Mouse (Mus musculus) hematopoietic multipotent progenitor cell, adult 10-12 weeks (in vitro differentiated cells): ENCODE results near the gene Lypla2. TPM values are rescaled to one million over a fixed set of nuclear protein-coding genes. Genes with fewer than 3 reads are reported as not detected.

Source experiments
- polyA plus RNA-seq: library from polyadenylated mRNA; stranded (reverse); fragments of >175 nt; gene quantifications from 2 replicates; pipeline ENCODE4 v1.2.3, GENCODE M21; 2012; ENCODE audit warnings: low replicate concordance

Gene Lypla2
- polyA plus RNA-seq, result 314 and 684 TPM in 2 replicates

DNA sequence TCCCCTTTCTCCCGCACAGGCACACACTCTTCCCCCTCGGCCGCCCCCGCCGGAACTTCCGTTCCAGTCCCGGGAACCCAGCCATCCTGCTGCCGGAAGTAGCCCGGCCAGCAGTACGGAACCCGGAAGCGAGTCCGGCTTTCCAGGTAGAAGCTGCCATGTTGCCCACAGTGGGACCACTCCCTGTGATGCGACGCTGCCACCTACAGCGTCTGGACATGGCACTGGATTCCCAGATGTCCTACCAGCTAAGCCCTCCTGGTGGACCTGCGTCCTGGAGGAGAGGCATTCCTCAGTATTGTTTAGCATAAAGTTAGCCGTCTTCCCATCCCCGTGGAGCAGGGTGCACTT lies at the start of gene Lypla2:
Gene Lypla2, minus strand, starts transcription at position 71 of the 351 bp plus-strand sequence.

DNA sequence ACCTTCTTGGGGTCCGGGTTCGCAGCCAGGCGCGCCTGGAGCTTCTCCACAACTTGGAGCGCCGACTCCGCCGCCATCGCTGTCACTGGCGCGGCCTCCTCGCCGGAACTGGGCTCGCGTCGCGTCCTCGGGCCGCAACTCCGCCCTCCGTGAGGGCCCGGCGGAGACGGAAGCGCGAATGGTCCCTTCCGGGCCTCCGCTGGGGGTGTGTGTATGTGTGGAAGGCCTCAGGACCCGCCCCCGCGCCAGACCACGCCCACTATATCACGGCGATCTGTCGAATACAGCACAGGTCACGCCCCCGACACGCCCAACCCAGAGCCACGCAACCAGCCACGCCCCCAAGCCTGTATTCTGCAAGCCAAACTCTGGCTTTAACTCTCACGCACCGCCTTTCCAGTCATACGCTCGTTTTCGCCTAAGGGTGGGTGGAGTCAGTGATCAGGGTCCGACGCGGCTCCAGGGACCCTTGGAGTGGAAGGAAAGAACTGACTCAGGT lies 49.2 kb upstream of the Lypla2 start, which contains the start of gene Eloa:
Gene Eloa, minus strand, starts transcription at position 215 of the 499 bp plus-strand sequence.

DNA sequence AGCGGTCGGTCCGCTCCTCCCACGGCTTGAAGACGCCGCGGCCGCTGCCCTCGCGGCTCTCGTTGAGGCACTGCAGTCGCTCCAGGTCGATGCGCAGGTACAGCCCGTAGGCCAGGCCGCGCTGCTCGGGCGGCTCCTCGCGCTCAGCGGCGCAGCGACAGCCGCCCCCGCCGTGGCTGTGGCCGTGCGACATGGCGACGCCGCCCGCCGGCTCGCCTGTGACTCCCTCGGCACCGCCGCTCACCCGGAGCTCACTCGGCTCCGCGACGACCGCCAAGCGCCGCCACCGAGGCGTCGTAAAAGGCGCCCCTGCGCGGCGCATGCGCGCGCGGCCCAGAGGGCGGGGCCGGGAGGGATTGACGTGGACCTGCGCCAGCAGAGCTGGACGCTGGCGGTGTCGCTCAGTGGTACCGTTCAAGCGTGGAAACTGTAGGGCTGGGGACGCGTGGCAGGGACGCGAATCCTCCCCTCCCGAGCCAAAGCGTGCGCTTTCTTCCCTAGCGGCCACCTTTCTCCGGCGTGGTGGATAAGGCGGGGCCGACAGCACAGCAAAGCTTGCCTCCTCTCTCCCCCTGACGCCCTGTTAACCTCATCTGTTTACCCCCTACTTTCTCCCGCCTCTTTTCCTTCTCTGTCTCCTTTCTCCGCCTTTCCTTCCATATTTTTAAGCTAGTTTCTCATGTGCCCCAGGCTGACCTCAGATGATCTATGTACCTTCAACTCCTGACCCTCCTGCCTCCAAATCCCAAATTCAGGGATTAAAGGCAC lies 14.7 kb upstream of the Lypla2 start, which contains the start of gene Pithd1:
Gene Pithd1, minus strand, starts transcription at position 322 of the 768 bp plus-strand sequence.

DNA sequence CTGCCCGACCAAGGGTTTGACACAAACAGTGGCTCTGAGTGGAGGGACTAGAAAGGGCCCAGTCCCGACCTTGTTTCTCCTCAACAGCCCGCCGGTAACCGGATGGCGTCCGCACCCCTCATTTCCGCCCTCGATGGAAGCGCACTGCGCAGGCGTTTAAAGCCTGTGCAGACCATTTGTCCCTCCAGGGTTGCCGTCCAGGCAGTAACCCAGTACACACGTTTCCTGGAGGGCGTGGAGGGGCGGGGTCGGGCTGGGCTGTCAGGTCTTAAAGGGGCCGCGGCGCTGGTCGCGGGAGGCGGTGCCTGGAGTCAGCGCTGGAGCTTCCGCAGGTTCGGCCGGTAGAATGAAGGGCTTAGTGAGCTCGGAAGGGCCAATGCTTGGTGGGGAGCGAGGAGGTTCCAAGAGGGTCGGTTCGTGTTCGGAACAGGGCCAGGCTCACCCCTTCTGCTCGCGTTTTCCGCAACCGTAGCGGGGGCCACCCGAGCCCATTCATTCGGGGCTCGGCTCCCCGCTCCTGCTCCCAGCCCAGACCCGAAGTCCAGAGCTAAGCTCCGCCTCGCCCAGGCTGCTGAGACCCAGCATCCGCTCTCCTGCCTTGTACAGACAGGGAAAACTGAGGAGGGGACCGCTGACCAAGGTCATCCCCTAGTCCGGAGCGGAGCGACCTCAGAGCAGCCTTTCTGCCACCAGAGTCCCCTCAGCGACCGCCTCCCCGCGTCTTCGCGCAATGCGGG lies 8.8 kb downstream of the Lypla2 start, which contains the start of gene Gale:
Gene Gale, plus strand, starts transcription at position 271 of the 737 bp plus-strand sequence.

DNA sequence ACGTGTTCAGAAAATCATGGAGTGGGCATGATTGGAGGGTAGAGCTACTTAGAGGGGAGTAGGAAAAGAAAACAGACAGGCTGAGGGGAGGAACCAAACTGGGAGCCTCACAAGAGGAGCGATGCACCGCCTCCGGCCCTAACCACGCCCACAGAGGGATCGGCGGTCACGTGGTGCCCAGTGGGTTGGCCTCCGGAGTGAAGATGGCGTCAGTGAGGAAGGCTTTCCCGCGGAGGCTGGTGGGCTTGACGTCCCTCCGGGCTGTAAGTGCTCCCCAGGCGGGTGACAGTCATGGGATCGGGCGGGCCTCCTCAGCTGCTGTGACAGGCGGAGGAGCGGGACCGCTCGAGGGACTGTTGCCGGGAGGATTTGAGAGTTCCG lies 26.2 kb downstream of the Lypla2 start, which contains the start of gene Hmgcl:
Gene Hmgcl, plus strand, starts transcription at position 171 of the 381 bp plus-strand sequence.

DNA sequence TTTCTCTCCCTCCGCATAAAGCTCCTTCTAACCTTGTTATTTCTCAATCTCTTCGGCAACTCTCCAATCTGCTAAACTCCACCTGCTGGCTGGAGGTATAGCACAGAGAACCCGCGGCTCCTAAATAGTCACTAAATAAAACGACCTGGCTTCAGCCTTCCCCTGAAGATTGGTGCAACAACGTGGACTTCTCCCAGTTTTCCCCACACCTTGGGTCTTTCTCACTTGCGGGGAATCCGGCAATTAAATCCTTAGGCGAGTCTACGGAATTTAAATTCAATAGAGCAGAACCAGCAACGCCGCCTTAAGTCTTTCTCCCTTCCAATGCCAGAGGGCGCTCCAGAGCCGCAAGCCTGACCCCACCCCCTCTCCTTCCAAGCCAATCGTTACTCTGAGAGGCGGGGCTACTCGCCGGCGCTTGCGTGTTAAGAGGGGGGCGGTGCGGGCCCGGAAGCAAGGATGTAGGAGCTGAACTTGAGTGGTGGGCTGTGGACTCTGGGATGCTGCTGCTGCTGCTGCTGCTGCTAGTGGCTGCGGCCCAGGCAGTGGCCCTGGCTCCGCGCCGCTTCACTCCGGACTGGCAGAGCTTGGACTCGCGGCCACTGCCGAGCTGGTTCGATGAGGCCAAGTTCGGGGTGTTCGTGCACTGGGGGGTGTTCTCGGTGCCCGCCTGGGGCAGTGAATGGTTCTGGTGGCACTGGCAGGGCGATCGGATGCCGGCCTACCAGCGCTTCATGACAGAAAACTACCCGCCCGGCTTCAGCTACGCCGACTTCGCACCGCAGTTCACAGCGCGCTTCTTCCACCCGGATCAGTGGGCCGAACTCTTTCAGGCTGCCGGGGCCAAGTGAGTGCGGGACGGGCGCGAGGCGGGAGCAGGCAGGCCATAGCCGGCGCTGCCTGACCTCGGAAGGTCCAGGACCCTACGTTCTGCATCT lies 51.9 kb downstream of the Lypla2 start, which contains the start of gene Fuca1:
Gene Fuca1, plus strand, starts transcription at position 432 of the 938 bp plus-strand sequence.

Other genes with a start within 250 kb of the Lypla2 start
- 0.06 TPM in 1 of 2 replicates, not detected in the other for gene Il22ra1, start 244.5 kb downstream of the Lypla2 start, polyA plus RNA-seq
- gene Myom3, start 212.9 kb downstream of the Lypla2 start, polyA plus RNA-seq, result not detected in 2 replicates
- 162 and 193 TPM in 2 replicates for gene Srsf10, start 116.9 kb downstream of the Lypla2 start, polyA plus RNA-seq
- 6.4 and 21.7 TPM in 2 replicates for gene Pnrc2, start 98.8 kb downstream of the Lypla2 start, polyA plus RNA-seq
- gene Cnr2, start 77.2 kb downstream of the Lypla2 start, polyA plus RNA-seq, result 12.5 and 40.8 TPM in 2 replicates
- gene Fuca1, start 51.9 kb downstream of the Lypla2 start, polyA plus RNA-seq, result 31.4 and 50.2 TPM in 2 replicates
- 22.4 and 27.9 TPM in 2 replicates for gene Hmgcl, start 26.2 kb downstream of the Lypla2 start, polyA plus RNA-seq
- gene Gale, start 8.9 kb downstream of the Lypla2 start, polyA plus RNA-seq, result 12.5 and 25.6 TPM in 2 replicates
- gene Pithd1, start 14.6 kb upstream of the Lypla2 start, polyA plus RNA-seq, result 20.7 and 43.3 TPM in 2 replicates
- gene Eloa, start 49.1 kb upstream of the Lypla2 start, polyA plus RNA-seq, result 7.2 and 7.7 TPM in 2 replicates
- 706 and 1,297 TPM in 2 replicates for gene Rpl11, start 80.8 kb upstream of the Lypla2 start, polyA plus RNA-seq
- gene Id3, start 170.9 kb upstream of the Lypla2 start, polyA plus RNA-seq, result 100 and 135 TPM in 2 replicates
- gene E2f2, start 199.8 kb upstream of the Lypla2 start, polyA plus RNA-seq, result 45.9 and 61.7 TPM in 2 replicates
- 0.35 and 0.56 TPM in 2 replicates for gene Asap3, start 233.7 kb upstream of the Lypla2 start, polyA plus RNA-seq